Mouse (Mus musculus) spleen, adult 2 months (tissue): Measurements from ENCODE around the gene Samd4. TPM values are rescaled to one million over a fixed set of nuclear protein-coding genes. Genes with fewer than 3 reads are reported as not detected.

ENCODE experiments used
- DNase-seq, 2 experiments: peaks; one replicate each; pipeline versions ENCODE4 v3.0.0 to v3.0.0-alpha.2; 2012 to 2021; ENCODE audit warnings: low spot score in 2 of 2, low read depth in 1 of 2
- H3K27ac ChIP-seq: fragments of 200-500 bp; 2 replicates; pipeline ENCODE4 v1.5.1; 2012; ENCODE audit warnings: low read length, inconsistent platforms; ENCODE audit not compliant: insufficient read depth
- H3K27me3 ChIP-seq: fragments of 200-500 bp; 2 replicates; pipeline ENCODE4 v1.6.1; 2012; ENCODE audit warnings: mild to moderate bottlenecking, moderate library complexity, low read length, inconsistent platforms; ENCODE audit not compliant: control insufficient read depth, insufficient read depth
- H3K36me3 ChIP-seq: fragments of 200-500 bp; 2 replicates; pipeline ENCODE4 v1.6.1; 2012; ENCODE audit warnings: mild to moderate bottlenecking, low read length, inconsistent platforms; ENCODE audit not compliant: control insufficient read depth, insufficient read depth
- H3K4me1 ChIP-seq: fragments of 200-500 bp; 2 replicates; pipeline ENCODE4 v1.6.1; 2011; ENCODE audit warnings: inconsistent platforms; ENCODE audit not compliant: control insufficient read depth, insufficient read depth, insufficient read length
- H3K4me3 ChIP-seq: fragments of 200-500 bp; 2 replicates; pipeline ENCODE4 v1.5.1; 2011; ENCODE audit warnings: mild to moderate bottlenecking, inconsistent platforms; ENCODE audit not compliant: insufficient read depth, insufficient read length; ENCODE audit errors: extremely low read depth
- CTCF ChIP-seq: fragments of 200-500 bp; IDR thresholded peaks from 2 replicates; pipeline ENCODE4 v1.5.1; 2011; ENCODE audit warnings: mild to moderate bottlenecking, inconsistent platforms; ENCODE audit not compliant: insufficient read depth, insufficient read length, insufficient replicate concordance; ENCODE audit errors: extremely low read depth
- POLR2A ChIP-seq: fragments of 200-500 bp; IDR thresholded peaks from 2 replicates; pipeline ENCODE4 v1.6.1; 2011; ENCODE audit warnings: low read depth, low read length, inconsistent platforms
- WGBS: fragments of 180-500 bp; shearing (Covaris S2); methylation state at CpG from one replicate; pipeline ENCODE4 v1.1.7; 2018; 5-methylcytosine and 5-hydroxymethylcytosine counted together
- polyA plus RNA-seq: library from polyadenylated mRNA; depleted of rRNA; stranded (reverse); fragments of >200 nt; gene quantifications from 2 replicates; pipeline ENCODE4 v1.2.3, GENCODE M21; 2012

Samd4 gene
- polyA plus RNA-seq, 1 experiment, result 3.7 TPM

- Histone ChIP-seq H3K36me3 (no peaks in the 10 kb centered on the region), H3K27ac (no peak overlapping the region), H3K4me3 (no peak overlapping the region), H3K27me3 (no peaks in the 10 kb centered on the region), H3K4me1 (no peaks in the 10 kb centered on the region)
- WGBS, result 81% methylated on average over 2 of the region's 2 CpGs
- TF ChIP-seq POLR2A, result no peak
- TF ChIP-seq CTCF, result no peak
- DNase-seq, result no peak
Measured at GRCm38 (mm10) chr14:46952264-46952663, 69.6 kb downstream of the Samd4 start.

GRCm38 (mm10) chr14:46955109-46955508, 72.5 kb downstream of the Samd4 start:
- no peak overlapping the region for H3K27ac ChIP-seq
- H3K4me3 ChIP-seq, result no peak overlapping the region
- TF ChIP-seq CTCF (no peak), POLR2A (no peak)
- H3K4me1 ChIP-seq, result no peaks in the 10 kb centered on the region
- DNase-seq, result no peak
- no peaks in the 10 kb centered on the region for H3K36me3 ChIP-seq
- 61% methylated on average over 2 of the region's 2 CpGs for WGBS
- no peaks in the 10 kb centered on the region for H3K27me3 ChIP-seq

- TF ChIP-seq CTCF, result no peak
- no peak for TF ChIP-seq POLR2A
- no peak for DNase-seq
- Histone ChIP-seq H3K4me1 (no peaks in the 10 kb centered on the region), H3K27ac (no peak overlapping the region), H3K27me3 (no peaks in the 10 kb centered on the region), H3K36me3 (no peaks in the 10 kb centered on the region), H3K4me3 (no peak overlapping the region)
- 77% methylated on average over 9 of the region's 9 CpGs for WGBS
Measured at GRCm38 (mm10) chr14:46955574-46956043, 73.0 kb downstream of the Samd4 start.

GRCm38 (mm10) chr14:46956121-46956520, 73.5 kb downstream of the Samd4 start:
- Histone ChIP-seq H3K27ac (no peak overlapping the region), H3K4me1 (no peaks in the 10 kb centered on the region), H3K4me3 (no peak overlapping the region), H3K36me3 (no peaks in the 10 kb centered on the region), H3K27me3 (no peaks in the 10 kb centered on the region)
- WGBS, result 90% methylated on average over 7 of the region's 7 CpGs
- no peak for TF ChIP-seq CTCF
- TF ChIP-seq POLR2A, result no peak
- DNase-seq, result no peak

- 92% methylated on average over 7 of the region's 7 CpGs for WGBS
- Histone ChIP-seq H3K27ac (no peak overlapping the region), H3K4me3 (no peak overlapping the region), H3K27me3 (no peaks in the 10 kb centered on the region), H3K4me1 (no peaks in the 10 kb centered on the region), H3K36me3 (no peaks in the 10 kb centered on the region)
- TF ChIP-seq CTCF, result no peak
- no peak for TF ChIP-seq POLR2A
- no peak for DNase-seq
Measured at GRCm38 (mm10) chr14:46959166-46959721, 76.6 kb downstream of the Samd4 start.

- Histone ChIP-seq H3K4me3 (no peak overlapping the region), H3K4me1 (no peaks in the 10 kb centered on the region), H3K27me3 (no peaks in the 10 kb centered on the region), H3K27ac (no peak overlapping the region), H3K36me3 (no peaks in the 10 kb centered on the region)
- WGBS, result 91% methylated on average over 2 of the region's 2 CpGs
- DNase-seq, result no peak
- no peak for TF ChIP-seq CTCF
Measured at GRCm38 (mm10) chr14:46959831-46960230, 77.2 kb downstream of the Samd4 start.

- H3K36me3 ChIP-seq, result no peaks in the 10 kb centered on the region
- TF ChIP-seq POLR2A, result no peak
- no peak for TF ChIP-seq CTCF
- H3K4me3 ChIP-seq, result no peak overlapping the region
- H3K4me1 ChIP-seq, result no peaks in the 10 kb centered on the region; the same call in 1 of the 2 replicates
- no peak for DNase-seq
- no peaks in the 10 kb centered on the region for H3K27me3 ChIP-seq
- WGBS, result 64% methylated on average over 5 of the region's 5 CpGs
- H3K27ac ChIP-seq, result no peak overlapping the region
Measured at GRCm38 (mm10) chr14:46962832-46963231, 80.2 kb downstream of the Samd4 start.
